Mouse (Mus musculus) cortical plate, adult 2 months (tissue): ENCODE results near the gene Zfp398.

Source experiments
- CTCF ChIP-seq: fragments of 200-500 bp; IDR thresholded peaks from 2 replicates; pipeline ENCODE4 v1.5.1; 2011; ENCODE audit warnings: mild to moderate bottlenecking, control low read depth, low read length; ENCODE audit not compliant: insufficient read depth; ENCODE audit errors: extremely low read depth
- POLR2A ChIP-seq: fragments of 200-500 bp; IDR thresholded peaks from 2 replicates; pipeline ENCODE4 v1.6.1; 2011; ENCODE audit warnings: mild to moderate bottlenecking, low read length, control low read depth; ENCODE audit not compliant: insufficient read depth; ENCODE audit errors: extremely low read depth

DNA sequence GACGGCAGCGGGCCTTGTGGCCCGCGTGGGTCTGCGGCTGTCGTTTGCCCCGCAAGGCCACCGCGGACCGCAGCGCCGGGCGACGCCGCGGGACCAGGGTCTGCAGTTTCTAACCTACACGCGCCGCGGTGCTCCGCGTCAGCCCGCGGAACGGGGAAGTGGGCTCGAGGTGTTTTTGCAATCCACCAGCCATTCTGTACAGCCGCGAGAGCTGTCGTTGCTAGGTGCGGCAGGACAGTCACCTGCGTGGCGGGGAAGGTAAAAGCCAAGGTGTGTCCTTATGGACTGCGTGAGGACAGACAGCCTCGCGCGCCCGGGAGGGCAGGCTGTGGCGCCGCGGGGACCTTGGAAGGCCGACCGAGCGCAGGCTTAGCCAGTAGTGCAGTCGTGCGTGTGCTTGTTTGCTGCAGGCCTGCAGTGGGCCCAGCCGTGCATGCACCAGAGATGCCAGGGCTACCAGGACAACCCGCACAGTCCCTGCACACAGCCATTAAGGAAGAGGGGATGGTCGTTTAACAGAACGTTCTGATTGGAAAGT is 592 bp downstream of the Zfp398 start:
- TF ChIP-seq POLR2A, result no peak
- TF ChIP-seq CTCF, result no peak
